Mouse (Mus musculus): Measurements from ENCODE around the gene Rasgrp4. TPM values are rescaled to one million over a fixed set of nuclear protein-coding genes. Genes with fewer than 3 reads are reported as not detected.

Rasgrp4 gene
- total and polyA plus RNA-seq, 3 experiments = 0.46 to 1.9 TPM; not detected in 1

DNA sequence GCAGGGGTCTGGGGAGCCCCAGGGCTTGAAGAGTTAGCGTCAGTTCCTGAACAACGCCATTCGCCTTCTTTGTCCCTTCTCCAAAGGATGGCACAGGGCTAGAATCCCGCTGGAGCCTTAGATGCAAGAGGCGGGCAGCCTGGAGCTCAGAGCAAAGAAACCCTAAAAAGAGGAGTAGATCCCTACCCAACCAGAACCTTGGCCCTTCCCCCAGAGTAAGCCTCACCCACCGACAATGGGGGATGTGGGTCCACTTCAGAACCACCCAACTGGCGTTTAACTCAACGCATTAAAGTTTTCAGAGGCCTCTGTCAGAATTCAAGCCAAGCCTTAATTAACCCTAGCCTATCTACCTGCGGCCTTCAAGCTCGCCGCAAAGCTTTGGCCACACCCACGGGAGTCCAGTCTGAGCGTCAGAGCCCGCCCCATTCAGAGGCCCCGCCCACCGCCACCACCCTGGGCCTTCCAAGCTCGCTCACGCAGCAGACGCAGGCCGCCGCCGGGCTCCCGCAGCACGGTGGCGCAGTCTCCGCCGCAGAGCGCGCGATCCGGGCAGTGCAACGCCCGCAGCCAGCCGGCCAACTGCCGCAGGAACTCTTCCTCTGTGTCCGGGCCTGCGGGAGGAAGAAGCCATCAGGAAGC is 20.7 kb downstream of the Rasgrp4 start:
- Histone ChIP-seq H3K36me3 (ENCODE audit: control insufficient read depth in 1 of 2, insufficient read depth in 2 of 2, low read length in 2 of 2) (no peaks in the 10 kb centered on the region; a peak in 1 of 4 replicates), H3K4me3 (ENCODE audit: control insufficient read depth in 1 of 2, insufficient read depth in 1 of 2, low read depth in 2 of 2, low read length in 2 of 2) (peak overlapping the region; percentile 75 to 80), H3K27ac (ENCODE audit: control insufficient read depth, low read depth, low read length) (peak overlapping the region; percentile 8), H3K79me2 (ENCODE audit: control insufficient read depth, insufficient read depth, low read length, poor library complexity) (no peaks in the 10 kb centered on the region; the same call in 1 of the 2 replicates), H3K4me1 (ENCODE audit: control insufficient read depth in 1 of 2, insufficient read depth in 2 of 2, low read length in 2 of 2) (peaks cover 0 to 11% of the 10 kb centered on the region in 2 experiments; a peak in 1 of 4 replicates), H3K9me3 (replicated peaks; ENCODE audit: insufficient read depth, low read length) (no peaks in the 10 kb centered on the region), H3K9ac (ENCODE audit: control insufficient read depth, low read depth, low read length, poor library complexity, severe bottlenecking) (peak overlapping the region; percentile 72), H3K27me3 (ENCODE audit: control insufficient read depth in 1 of 2, insufficient read depth in 2 of 2, low read length in 2 of 2) (no peaks in the 10 kb centered on the region)
- peak; percentile 90 for DNase-seq (ENCODE audit: low read depth, low spot score)
- TF ChIP-seq CHD2 (IDR thresholded peaks at IDR 0.05; ENCODE audit: low read length) (no peak), TCF12 (IDR thresholded peaks at IDR 0.05; ENCODE audit: low read depth, low read length) (0 out of 2 replicates have a peak, but pooled peaks have one; percentile 22), MAX (IDR thresholded peaks at IDR 0.05; ENCODE audit: low read length) (0 out of 2 replicates have a peak, but pooled peaks have one; percentile 29), SIN3A (IDR thresholded peaks at IDR 0.05; ENCODE audit: low read length) (no peak), NRF1 (IDR thresholded peaks at IDR 0.05; ENCODE audit: insufficient read depth, low read depth, low read length, poor library complexity, severe bottlenecking) (0 out of 2 replicates have a peak, but pooled peaks have one; percentile 32), MAFK (IDR thresholded peaks at IDR 0.05; ENCODE audit: borderline replicate concordance, low read depth, low read length) (no peak), NELFE (IDR thresholded peaks at IDR 0.05; ENCODE audit: low read depth, low read length) (peak; percentile 61), ZMIZ1 (IDR thresholded peaks at IDR 0.05; ENCODE audit: low read depth, low read length) (peak; percentile 28; the same call in 1 of the 2 replicates), POLR2A (IDR thresholded peaks at IDR 0.05; ENCODE audit: control insufficient read depth in 1 of 2, insufficient read depth in 1 of 2, low read depth in 1 of 2, low read length in 2 of 2, poor library complexity in 1 of 2) (peak; percentile 7 to 73; a peak in 2 of 4 replicates), CTCF (IDR thresholded peaks at IDR 0.05 in 2 of 3, conservative IDR thresholded peaks at IDR 0.05 in 1 of 3; ENCODE audit: control insufficient read depth in 1 of 3, insufficient read depth in 1 of 3, low read depth in 2 of 3, low read length in 3 of 3, poor library complexity in 1 of 3, severe bottlenecking in 1 of 3) (0 out of 6 replicates have a peak, but pooled peaks of 1 of the 3 experiments have one; percentile 17), ELF1 (IDR thresholded peaks at IDR 0.05; ENCODE audit: low read depth, low read length) (0 out of 2 replicates have a peak, but pooled peaks have one; percentile 15), HCFC1 (IDR thresholded peaks at IDR 0.05; ENCODE audit: low read depth, low read length) (0 out of 2 replicates have a peak, but pooled peaks have one; percentile 35)

DNA sequence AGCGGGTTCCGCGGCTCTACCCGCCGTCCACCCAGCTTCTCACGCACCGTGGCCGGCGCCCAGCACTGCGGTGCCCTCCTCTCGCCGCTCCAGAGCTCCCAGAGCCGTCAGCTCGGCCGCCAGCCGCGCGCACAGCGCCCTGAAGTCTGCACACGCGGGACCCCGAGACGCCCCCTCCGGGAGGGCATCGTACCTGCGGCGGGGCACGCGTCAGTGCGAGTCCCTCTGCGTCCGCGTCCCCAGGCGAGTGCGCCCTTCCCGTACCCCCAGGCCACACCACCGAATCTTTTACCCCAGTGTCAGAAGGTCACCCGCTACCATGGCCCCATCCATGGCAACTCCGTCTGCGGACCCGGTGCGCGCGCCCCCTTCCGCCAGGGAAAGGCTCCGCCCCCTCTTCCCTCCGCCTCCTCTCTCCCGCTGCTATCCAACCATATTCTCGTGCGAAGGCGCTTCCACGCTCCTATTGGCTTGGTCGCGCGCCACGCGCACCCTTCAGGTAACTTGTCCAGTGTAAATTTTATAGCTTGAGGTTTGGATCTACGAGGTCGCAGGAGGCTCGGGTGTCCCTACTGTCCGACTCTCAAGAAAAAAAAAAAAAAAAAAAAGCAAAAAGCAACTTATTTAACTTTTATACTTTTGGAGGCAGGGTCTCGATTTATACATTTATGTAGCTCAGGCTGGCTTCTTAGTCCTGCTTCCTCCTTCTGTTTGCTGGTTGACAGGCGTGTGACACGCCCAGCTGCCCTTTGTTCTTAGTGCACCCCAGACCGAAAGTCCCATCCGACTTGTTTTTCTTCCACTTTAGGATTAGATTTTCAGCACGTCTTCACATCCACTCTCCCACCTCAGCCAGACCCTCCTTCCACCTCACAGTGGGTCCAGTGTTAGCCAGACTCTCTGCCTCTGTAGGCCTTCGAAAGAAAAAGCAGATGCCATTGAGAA is 21.5 kb downstream of the Rasgrp4 start, which contains the start of gene Fam98c:
Gene Fam98c, minus strand, starts transcription at position 397 of the 945 bp plus-strand sequence.
- Histone ChIP-seq H3K27ac (ENCODE audit: control insufficient read depth, low read depth, low read length) (peak within 1 kb of the TSS; percentile 8), H3K36me3 (ENCODE audit: control insufficient read depth in 1 of 2, insufficient read depth in 2 of 2, low read length in 2 of 2) (no peaks in the 10 kb centered on the region; a peak in 1 of 4 replicates), H3K4me3 (ENCODE audit: control insufficient read depth in 1 of 2, insufficient read depth in 1 of 2, low read depth in 2 of 2, low read length in 2 of 2) (peak within 1 kb of the TSS; percentile 75 to 80), H3K9me3 (replicated peaks; ENCODE audit: insufficient read depth, low read length) (no peaks in the 10 kb centered on the region), H3K27me3 (ENCODE audit: control insufficient read depth in 1 of 2, insufficient read depth in 2 of 2, low read length in 2 of 2) (no peaks in the 10 kb centered on the region), H3K9ac (ENCODE audit: control insufficient read depth, low read depth, low read length, poor library complexity, severe bottlenecking) (peak within 1 kb of the TSS; percentile 72), H3K4me1 (ENCODE audit: control insufficient read depth in 1 of 2, insufficient read depth in 2 of 2, low read length in 2 of 2) (peaks cover 0 to 11% of the 10 kb centered on the region in 2 experiments; a peak in 1 of 4 replicates), H3K79me2 (ENCODE audit: control insufficient read depth, insufficient read depth, low read length, poor library complexity) (no peaks in the 10 kb centered on the region; the same call in 1 of the 2 replicates)
- DNase-seq (ENCODE audit: low read depth, low spot score) = peak; percentile 95
- TF ChIP-seq ZMIZ1 (IDR thresholded peaks at IDR 0.05; ENCODE audit: low read depth, low read length) (no peak), ZC3H11A (IDR thresholded peaks at IDR 0.05; ENCODE audit: low read depth, low read length) (no peak), HCFC1 (IDR thresholded peaks at IDR 0.05; ENCODE audit: low read depth, low read length) (0 out of 2 replicates have a peak, but pooled peaks have one; percentile 48), ZKSCAN1 (IDR thresholded peaks at IDR 0.05; ENCODE audit: low read depth, low read length) (no peak), RAD21 (IDR thresholded peaks at IDR 0.05; ENCODE audit: low read depth, low read length) (no peak), ETS1 (IDR thresholded peaks at IDR 0.05; ENCODE audit: low read depth, low read length) (no peak), GATA1 (IDR thresholded peaks at IDR 0.05; ENCODE audit: low read depth, low read length) (no peak), ZNF384 (IDR thresholded peaks at IDR 0.05; ENCODE audit: low read depth, low read length) (0 out of 2 replicates have a peak, but pooled peaks have one; percentile 21), MAX (IDR thresholded peaks at IDR 0.05; ENCODE audit: low read length) (peak; percentile 73), POLR2AphosphoS5 (IDR thresholded peaks at IDR 0.05; ENCODE audit: borderline replicate concordance, low read depth, low read length) (no peak), POLR2A (IDR thresholded peaks at IDR 0.05; ENCODE audit: control insufficient read depth in 1 of 2, insufficient read depth in 1 of 2, low read depth in 1 of 2, low read length in 2 of 2, poor library complexity in 1 of 2) (peak; percentile 48 to 67; a peak in 2 of 4 replicates), JUND (IDR thresholded peaks at IDR 0.05; ENCODE audit: low read depth, low read length) (no peak), NELFE (IDR thresholded peaks at IDR 0.05; ENCODE audit: low read depth, low read length) (peak; percentile 58; the same call in 1 of the 2 replicates), ELF1 (IDR thresholded peaks at IDR 0.05; ENCODE audit: low read depth, low read length) (no peak), NRF1 (IDR thresholded peaks at IDR 0.05; ENCODE audit: insufficient read depth, low read depth, low read length, poor library complexity, severe bottlenecking) (peak; percentile 47; the same call in 1 of the 2 replicates), TCF12 (IDR thresholded peaks at IDR 0.05; ENCODE audit: low read depth, low read length) (no peak), RCOR1 (IDR thresholded peaks at IDR 0.05; ENCODE audit: low read depth, low read length) (peak; percentile 20; the same call in 1 of the 2 replicates), TAL1 (IDR thresholded peaks at IDR 0.05; ENCODE audit: low read length) (no peak), MYC (IDR thresholded peaks at IDR 0.05; ENCODE audit: low read depth, low read length) (0 out of 2 replicates have a peak, but pooled peaks have one; percentile 49), CTCF (IDR thresholded peaks at IDR 0.05 in 2 of 3, conservative IDR thresholded peaks at IDR 0.05 in 1 of 3; ENCODE audit: control insufficient read depth in 1 of 3, insufficient read depth in 1 of 3, low read depth in 2 of 3, low read length in 3 of 3, poor library complexity in 1 of 3, severe bottlenecking in 1 of 3) (peak in 1 of 3 experiments; percentile 15; a peak in 1 of 6 replicates)
